Mouse (Mus musculus) liver, postnatal 0 days (tissue): Measurements from ENCODE around the gene Cux2.

Source experiments
- CTCF ChIP-seq: sonication (generic); IDR thresholded peaks from 2 replicates; pipeline ENCODE4 v1.5.1; 2016; ENCODE audit warnings: antibody characterized with exemption, low read depth
- EP300 ChIP-seq: IDR thresholded peaks from 2 replicates; pipeline ENCODE4 v1.6.1; 2016; ENCODE audit warnings: antibody characterized with exemption, low read depth, mild to moderate bottlenecking

- no peak for TF ChIP-seq CTCF
- peak; percentile 48; the same call in 1 of the 2 replicates for TF ChIP-seq EP300
Observed at GRCm38 (mm10) chr5:122026284-122026683, 23.6 kb downstream of the Cux2 start.
